Mouse (Mus musculus) liver, postnatal 0 days (tissue): ENCODE measurements around the gene Thsd7b.

ENCODE experiments used
- CTCF ChIP-seq: sonication (generic); IDR thresholded peaks from 2 replicates; pipeline ENCODE4 v1.5.1; 2016; ENCODE audit warnings: antibody characterized with exemption, low read depth
- EP300 ChIP-seq: IDR thresholded peaks from 2 replicates; pipeline ENCODE4 v1.6.1; 2016; ENCODE audit warnings: antibody characterized with exemption, low read depth, mild to moderate bottlenecking

- TF ChIP-seq EP300: no peak
- TF ChIP-seq CTCF: no peak
Measured at GRCm38 (mm10) chr1:129837324-129837723, 564.2 kb downstream of the Thsd7b start.
